Mouse (Mus musculus) regulatory T cell (primary cell): Measurements from ENCODE around the gene Zfp385b.

Experiments
- in situ Hi-C: fragments of 300-600 bp; cut with MboI, MseI; formaldehyde crosslinking; loops from one replicate; pipeline ENCODE4 v1.15.1; 2025; ENCODE audit warnings: high pct_unique_total_duplicates

Gene Zfp385b

DNA sequence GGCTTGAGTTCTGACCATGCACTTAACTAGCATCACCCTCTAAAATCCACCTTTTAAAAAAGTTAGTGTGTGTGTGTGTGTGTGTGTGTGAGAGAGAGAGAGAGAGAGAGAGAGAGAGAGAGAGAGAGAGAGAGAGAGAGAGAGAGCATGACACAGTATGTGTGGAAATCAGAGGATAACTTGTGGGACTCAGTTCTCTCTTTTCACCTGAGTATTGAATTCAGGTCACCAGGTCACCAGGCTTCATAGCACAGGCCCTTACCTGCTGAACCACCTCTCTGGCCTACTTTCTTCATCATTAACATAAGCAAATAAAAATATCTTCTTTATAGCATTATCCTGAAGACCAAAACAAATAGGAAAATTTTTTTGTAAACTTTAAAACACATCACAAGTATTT lies at the start of gene Zfp385b:
Zfp385b (minus strand) TSS at position 101 of the 400 bp plus-strand sequence.
- in situ Hi-C loops: no loop called here

DNA sequence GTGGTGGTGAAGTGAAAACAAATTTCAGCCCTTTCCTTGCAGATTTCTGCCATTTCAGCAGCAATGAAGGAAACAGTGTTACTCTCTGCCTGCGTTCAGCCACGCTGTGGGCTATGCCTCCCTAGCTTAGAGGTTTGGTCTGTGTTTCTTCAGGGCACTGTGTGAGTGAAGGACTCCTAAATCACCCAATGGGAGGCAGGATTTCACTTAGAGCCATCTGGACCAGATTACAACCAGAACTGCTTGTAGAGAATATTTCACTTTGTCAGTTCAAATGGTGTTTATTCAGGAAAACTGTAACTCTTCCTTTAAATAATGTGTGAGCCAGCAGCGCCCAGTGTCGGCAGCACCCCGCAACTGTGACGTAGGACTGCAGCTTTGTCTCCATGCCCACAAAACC lies 44.5 kb upstream of the Zfp385b start:
- in situ Hi-C loops: no loop called here

DNA sequence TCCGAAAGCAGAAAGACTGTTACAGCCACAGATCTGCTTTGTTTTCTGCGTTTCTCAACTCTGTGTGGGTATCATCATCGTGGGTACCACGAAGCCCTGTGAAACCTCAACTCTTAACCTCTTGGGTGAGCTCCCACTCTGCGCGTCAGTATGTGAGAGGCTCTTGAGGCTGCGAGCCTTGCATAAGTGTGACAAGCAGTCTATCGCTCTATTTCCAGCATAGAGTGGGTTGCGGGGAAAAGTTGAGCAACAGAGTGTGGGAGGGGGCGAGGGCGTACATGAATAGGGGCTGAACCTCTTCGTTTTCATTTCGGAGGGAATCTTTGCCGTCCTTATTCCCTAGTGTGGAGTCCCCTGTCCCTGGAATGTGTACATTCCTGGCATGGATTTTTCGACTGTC lies 44.1 kb upstream of the Zfp385b start:
- in situ Hi-C loops: no loop called here

DNA sequence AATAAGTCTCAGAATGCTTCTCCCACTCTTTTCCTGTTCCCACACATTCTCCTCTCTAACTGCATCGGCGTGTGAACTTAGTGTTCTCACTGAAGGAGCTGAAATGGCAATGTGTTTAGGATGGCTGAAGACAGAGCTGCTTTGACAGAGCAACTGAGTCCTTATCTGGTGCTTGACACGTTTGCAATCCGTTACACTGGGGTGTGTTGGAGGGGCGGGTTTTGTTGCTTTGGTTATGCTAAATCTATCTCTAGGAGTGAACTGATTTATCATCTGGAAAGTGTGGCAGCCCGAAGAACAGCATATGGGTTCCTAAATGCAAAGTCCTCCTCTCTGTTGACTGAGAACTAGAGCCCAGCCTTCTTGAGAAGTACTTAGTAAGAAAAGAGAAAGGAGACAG lies 22.0 kb upstream of the Zfp385b start:
- in situ Hi-C loops: no loop called here

DNA sequence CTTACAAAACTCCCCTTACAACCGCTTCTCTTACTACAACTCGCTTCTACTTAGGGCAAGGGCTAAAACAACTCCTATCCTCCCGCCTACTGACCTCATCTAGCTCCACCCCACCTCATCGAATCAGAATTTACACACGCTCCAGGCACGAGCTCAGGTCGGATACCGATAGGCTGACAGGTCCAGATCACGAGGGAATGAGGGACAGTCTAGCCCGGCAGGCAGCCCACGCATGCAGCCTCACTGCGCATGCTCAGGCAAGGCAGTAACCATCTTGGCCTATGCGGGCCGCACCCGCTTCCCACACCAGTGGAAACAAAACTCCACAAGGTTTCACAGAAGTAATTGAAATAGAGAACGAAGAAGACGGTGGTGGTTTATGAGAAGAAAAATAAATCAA lies 20.1 kb upstream of the Zfp385b start:
- in situ Hi-C loops: no loop called here

DNA sequence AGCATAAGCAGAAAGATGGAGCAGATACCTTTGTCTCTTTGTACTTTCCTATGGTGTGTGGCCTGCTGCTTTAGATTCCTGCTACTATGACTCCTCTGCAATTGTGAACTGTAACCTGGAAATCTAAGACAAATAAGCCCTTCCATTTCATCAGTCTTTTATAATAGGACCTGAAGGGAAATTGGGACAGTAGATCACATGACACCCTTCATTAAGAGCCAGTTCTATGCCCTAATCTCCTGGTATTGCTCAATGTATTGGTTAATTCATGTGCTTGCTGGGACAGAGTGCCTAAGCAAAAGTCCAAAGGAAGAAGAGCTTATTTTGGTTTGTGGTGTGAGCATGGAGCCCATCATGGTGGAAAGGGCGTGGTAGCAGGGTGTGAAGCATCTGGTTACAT lies 19.2 kb upstream of the Zfp385b start:
- in situ Hi-C loops: no loop called here

DNA sequence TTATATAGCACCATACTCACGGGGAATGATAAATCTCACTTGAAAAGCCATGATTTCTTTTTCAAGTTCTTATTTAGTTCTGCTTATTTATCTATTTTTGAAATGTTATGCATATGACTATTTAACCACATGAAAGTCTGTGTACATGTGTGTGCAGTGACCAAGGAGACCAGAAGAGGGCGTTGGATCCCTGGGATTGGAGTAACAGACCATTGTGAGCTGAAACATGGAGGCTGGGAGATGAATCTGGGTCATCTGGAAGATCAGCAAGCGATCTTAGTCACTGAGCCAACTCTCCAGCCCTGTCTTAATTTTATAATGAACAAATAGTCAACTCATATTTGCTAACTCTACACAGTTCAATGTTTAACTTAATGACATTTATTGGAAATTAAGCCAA lies 16.3 kb upstream of the Zfp385b start:
- in situ Hi-C loops: no loop called here

DNA sequence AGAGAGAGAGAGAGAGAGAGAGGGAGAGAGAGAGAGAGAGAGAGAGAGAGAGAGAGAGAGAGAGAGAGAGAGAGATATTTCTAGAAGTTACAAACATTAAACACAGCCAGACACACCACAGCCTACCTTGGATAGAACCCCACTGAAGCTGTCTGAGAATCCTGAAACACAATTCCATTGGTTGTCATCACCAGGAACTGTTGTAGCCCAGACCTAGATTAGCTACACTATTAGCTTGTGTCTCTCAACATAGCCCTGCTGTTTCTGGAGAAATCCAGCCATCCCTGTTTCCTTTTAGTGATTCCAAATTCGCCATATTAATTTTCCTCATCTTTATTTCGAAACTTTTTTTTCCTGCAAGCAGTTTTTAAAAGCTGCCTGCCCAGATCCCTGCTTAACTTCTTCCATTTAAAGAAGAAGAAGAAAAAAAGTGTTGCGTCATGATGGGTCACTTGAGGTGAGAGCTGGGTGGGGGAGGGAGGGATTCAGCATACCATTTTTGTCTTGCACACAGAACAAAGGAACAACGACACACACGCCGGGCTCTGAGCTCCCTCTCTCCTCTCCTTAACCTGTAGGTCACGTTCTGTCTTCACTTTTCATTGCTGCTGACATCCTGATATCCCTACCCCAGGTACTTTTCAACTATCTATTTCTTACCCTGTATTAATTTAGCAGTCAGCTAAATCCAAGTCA lies 6.8 kb upstream of the Zfp385b start:
- in situ Hi-C loops: no loop called here

DNA sequence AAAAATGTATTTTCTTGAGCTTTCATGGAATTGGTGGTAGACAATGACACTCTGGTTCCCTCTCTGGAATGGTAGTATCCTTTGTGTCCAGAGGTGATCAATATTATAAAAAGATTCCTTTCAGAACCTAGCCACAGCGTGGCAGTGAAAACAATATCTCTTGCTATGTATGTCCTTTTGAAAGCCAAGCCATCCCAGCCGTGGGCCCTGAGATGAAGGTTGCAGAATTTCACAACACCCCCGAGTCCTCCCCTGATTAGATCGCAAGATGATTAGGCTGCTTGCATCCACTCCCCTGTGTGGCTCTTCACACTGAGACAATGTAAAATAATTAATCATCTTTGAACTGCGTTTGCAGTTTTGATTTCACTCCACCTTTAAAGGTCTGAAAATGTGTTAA lies 3.6 kb upstream of the Zfp385b start:
- in situ Hi-C loops: no loop called here

DNA sequence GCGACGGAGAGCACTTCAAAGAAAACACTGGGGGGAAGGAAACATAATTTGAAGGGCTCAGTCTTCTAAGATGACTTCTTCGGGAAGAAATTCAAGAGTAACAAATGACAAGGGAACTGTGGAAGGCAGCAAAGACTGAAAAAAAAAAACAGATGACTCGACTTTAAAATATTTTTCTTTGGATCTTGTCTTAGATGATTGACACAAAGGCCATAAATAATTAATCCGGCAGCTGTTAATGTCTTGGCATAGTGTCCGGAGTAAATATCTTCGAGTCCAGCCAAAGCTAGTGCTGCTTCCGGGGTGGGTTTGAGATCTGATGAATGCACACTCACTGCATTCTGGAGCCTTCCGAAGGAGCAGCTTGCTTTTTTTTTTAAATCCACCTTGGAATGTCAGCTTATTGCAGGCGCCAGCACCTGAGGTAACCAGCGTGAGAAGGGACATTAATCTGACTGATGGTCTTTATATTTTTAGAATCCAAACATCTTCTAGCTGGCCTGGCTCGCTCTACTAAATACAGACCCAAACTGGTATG lies 2.0 kb downstream of the Zfp385b start:
- in situ Hi-C loops: no loop called here

DNA sequence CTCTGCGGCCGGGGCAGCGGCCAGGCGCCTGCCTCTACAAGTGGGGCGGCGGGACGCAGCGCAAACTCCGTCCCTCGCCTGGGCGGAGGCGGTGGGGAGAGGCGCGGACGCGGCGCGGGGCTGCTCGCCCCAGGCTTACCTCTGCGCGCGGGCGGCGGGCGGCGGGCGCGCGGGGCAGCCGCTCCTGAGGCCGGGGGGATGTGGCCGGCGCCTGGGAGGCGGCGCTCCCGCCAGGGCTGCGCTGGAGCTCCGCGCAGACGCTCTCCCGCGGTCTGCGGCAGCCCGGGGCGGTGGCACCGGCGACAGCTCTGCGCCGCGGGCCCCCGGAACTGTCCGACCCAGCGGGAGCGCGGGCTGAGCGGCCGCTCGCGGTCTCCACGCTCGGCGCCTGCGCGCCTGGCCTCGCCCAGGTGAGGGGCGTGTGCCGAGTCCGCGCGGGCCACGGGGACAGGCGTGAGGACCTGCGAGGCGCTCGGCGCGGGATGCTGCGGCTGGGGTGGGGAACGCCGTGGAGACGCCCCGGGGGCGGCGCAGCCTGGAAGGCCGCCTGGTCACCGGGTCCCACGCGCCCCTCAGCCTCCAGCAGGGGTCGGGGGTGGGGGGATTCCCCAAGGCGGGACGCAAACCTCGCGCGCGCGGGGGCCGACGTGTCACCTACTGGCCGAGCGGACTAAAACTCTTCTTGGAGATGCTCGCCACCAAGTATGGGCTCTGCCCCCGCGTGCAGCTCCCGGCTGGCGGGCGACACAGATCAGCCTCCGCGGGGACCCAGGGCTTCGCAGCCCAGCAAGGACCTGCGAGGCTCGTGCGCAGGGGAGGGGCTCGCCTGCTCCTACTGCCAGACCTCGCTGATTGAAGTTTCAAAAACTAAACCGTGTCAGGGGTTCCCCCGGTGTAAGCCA lies 2.8 kb downstream of the Zfp385b start:
- in situ Hi-C loops: no loop called here

DNA sequence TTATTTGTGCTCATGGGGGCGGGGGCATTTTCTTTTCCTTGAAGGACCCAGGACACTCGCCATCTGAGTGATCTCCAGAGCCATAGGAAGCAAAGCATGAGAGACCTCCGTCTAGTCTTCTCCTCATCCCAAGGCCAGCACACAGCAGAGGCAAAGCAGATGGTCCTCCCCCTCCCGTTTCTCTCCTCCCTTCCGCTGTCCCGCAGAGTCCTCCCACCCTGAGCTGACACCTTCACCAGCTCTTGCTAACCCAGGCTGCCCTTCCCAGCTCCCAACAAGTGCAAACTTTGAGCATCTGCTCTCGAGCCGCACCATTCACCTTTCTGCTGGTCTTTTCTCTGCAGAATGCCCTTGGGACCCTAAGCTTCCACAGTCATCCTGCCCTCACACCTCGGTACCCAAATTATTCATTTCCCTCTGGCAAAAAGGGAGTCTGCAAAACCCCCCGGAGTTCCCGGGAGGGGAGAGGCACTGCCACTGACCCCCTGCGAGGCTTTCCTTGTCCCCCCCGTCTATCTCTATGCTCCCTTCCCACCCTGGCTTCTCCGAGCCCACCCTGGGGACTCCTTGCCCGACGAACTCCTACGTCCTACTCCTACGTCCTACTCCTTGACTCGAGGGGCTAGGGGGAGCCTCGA lies 3.5 kb downstream of the Zfp385b start:
- in situ Hi-C loops: no loop called here

DNA sequence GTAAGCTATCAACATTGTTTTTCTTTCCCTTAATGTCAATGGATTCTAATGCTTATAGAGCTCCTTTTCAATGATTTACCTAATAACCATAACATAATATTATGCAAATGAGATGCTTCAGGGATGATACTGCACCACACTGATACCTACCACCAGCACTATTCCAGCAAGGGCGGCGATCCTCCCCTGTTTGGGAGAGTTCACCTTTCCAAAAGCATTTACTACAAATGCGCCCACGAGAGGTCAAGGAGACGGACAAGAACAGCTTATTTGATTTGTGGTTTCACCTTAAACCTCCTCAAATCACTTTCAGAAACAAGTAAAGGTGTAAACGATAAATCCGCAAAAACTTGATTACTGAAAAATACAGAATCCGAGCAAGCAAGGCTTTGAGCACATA lies 4.5 kb downstream of the Zfp385b start:
- in situ Hi-C loops: no loop called here

DNA sequence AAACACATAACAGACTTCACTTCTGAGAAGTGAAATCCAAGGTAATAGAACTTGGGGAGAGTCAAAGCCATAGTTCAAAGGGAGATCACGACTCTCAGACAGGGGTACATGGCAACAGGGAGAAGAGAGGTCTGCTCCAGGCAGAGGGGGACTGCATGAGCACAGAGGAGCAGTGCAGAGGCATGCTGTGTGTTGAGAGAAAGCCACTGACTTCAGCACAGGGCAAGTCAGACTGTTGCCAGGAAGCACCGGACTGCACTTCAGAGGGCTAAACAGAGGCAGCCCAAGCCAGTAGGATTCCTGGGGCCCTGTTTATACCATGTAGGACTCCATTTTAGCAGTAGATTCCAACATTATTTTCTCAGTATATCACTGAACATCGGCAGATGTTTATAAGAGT lies 6.4 kb downstream of the Zfp385b start:
- in situ Hi-C loops: no loop called here

DNA sequence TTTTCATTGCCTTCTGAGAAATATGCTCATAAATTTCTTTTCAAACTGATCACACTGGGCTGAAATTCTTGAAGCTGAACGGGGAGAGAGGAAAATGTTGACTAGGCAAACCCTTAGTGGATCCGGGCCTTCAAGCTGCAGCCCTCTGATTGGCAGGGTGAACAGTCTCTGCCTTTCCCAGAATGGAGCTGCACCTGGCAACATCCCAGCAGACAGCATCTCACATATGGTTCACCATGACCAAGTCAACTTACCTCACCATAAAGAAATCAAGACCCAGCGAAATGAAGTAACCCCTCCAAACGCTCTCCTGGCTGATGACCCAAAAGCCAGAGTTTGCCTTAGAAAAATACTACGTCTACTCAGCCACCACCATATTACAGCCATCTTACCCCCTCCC lies 8.7 kb downstream of the Zfp385b start:
- in situ Hi-C loops: no loop called here

DNA sequence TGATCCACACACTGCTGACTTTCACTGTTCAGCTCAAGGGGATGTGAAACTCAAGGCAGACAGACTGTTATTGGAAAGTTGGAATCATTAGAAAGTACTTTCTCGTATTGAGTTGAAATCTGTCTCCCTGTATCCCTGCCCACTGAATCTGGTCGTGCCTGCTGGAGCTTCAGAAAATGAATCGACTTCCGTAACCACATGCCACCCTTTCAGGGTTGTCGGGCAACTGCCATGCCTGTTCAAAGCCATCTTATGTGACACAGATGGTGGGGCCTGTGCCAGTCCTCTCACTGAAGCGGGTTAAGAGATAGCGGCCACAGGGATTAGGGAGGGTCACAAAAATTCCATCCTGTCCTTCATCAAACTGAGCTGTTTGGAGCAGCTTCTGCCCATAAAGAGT lies 14.7 kb downstream of the Zfp385b start:
- in situ Hi-C loops: no loop called here

DNA sequence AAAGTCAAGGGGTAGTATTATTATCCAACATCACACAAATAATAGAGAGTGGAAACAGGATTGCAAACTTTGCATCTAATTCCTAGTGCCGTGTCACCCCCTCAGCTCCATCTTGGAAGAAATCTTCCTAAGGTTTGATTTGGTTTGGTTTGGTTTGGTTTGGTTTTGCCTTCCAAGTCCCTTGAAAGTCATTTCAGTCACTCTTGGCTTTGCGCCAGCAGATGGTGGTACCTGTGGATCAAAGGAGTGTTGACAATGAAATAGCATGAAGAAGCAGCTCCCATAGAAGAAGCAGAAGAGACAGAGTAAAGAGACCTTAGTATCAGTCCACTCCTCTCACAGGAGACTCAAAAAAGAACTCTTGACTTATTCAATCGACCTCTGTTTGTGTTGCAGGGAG lies 17.1 kb downstream of the Zfp385b start:
- in situ Hi-C loops: no loop called here

DNA sequence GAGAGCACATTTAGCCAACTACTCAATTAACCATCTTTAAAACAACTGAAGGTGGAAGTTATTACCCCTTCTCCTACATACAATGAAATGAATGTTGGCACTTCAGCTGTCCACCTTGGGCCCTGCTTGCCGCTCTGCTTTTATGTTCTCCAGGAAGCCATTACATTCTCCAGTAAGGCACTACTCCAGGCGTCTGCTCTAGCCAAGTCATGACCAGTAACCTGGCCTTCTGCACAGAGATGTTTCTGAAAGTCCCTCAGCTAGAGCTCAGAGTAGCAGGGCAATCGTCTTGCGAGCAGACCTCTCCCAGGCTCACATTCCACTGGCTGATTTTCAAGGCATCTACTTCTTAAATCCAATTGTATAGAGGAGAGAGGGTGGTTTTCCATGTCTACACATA lies 18.0 kb downstream of the Zfp385b start:
- in situ Hi-C loops: no loop called here

DNA sequence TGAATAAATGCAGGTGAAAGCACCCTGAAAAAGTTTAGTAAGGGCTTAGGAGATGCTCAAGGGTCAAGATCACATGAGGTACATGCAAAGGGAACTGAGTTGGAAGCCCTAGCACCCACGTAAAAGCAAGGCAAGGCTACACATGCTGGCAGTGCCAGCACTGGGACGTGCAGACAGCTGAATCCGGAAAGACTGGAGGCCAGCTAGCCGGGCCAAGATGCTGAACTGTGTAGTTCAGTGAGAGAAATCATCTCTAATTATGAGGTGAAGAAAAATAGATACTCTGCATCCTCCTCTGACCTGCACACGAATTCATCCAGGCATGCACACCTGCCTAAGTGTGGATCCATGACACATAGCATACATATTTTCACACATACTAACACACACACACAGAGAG lies 18.4 kb downstream of the Zfp385b start:
- in situ Hi-C loops: no loop called here

DNA sequence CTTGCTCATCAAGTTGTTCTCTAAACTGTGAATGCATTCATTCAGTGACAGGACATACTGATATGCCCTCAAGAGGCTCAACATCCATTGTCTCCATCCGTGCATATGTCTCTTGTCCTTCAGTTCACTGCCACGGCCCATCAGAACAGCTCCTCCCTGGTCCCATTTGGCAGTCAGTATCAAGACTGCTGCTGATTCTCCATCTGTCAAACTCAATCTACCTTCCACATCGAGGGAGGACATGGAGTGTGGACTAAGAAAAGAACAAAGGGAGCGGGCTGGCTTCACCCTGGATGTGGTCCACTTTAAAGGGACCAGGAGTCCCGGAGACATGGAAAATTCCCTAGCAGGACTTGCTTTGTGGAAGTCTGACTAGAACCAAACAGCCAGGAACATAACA lies 22.2 kb downstream of the Zfp385b start:
- in situ Hi-C loops: no loop called here

DNA sequence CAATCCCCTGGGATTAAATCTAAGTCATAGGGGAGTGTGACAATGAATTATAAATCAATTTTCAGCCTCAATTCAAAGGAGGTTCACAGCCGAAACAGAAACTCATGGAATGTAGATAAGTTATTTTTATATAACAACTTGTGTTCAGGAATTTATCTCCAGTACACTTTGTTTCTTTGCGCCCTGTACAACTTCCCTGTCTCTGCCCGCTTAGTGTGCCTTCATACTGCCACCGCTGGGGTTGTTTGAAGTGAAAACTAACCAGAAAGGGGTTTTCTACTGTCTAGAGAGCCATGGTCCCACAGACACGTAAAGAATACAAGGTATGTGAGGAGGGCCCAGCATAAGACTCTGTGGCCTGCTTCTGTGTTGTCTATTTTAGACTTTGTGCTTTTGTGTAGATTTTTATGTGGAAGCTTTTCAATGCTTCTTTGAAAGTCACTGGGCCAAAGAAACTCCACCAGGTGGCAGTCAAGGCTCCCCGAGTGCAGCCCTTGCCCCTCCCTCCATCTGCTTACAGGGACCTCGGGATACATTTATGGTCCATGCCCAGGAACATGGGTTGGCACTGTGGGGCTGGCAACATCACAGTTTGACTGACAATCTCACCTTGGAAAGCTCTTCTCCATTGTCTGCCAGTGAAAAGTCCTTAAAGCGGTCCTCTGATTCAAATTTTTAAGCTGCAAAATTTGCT lies 23.4 kb downstream of the Zfp385b start:
- in situ Hi-C loops: no loop called here

DNA sequence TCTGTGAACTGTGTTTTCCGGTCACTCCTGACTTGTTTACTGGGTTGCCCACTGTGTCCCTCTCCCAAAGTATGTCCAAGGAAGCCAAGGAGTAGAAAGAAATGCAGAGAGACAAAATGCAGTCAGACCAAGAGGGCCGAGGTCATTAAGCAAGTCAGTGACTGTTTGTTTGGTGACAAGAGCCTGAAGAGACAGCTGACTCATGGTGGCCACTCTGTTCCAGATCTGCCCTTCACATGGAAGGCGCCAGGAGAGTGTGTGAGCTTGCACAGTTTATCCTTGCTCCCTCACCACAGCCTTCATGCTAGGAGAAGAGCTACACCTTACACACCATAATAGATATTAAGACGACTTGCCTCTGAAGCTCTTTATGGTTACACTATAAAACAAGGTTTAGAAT lies 28.6 kb downstream of the Zfp385b start:
- in situ Hi-C loops: no loop called here
